Mouse (Mus musculus): ENCODE measurements at regions not wholly inside any gene's neighbourhood (a gene's known extent, or its start where the extent isn't known, plus 50 kb on each side); places are given as distances from the start of the nearest gene placed in this dataset.
A peak's percentile ranks its signal among the peaks of the same experiment; 100 is the strongest.

GRCm38 (mm10) chr7:145105831-145106493, 102.0 kb downstream of the 1810010D01Rik start:
- DNase-seq (ENCODE audit: low spot score in 2 of 2), result no peak

- no peak for DNase-seq (ENCODE audit: low spot score in 2 of 2)
These were observed 105.2 kb downstream of the 1810010D01Rik start for GRCm38 (mm10) chr7:145102692-145103091.

GRCm38 (mm10) chr7:145102216-145102615, 105.7 kb downstream of the 1810010D01Rik start:
- DNase-seq (ENCODE audit: low spot score in 2 of 2), result peak; percentile 75 to 85

GRCm38 (mm10) chr7:145098335-145098734, 109.6 kb downstream of the 1810010D01Rik start:
- DNase-seq (ENCODE audit: low spot score in 2 of 2), result no peak

GRCm38 (mm10) chr7:145094134-145094526, 113.8 kb downstream of the 1810010D01Rik start:
- DNase-seq (ENCODE audit: low spot score in 2 of 2), result no peak

- DNase-seq (ENCODE audit: low spot score in 2 of 2), result peak; percentile 74 to 80
These were observed 114.3 kb downstream of the 1810010D01Rik start for GRCm38 (mm10) chr7:145093417-145094133.

- no peak for DNase-seq (ENCODE audit: low spot score in 2 of 2)
These were observed 115.3 kb downstream of the 1810010D01Rik start for GRCm38 (mm10) chr7:145092392-145093176.

GRCm38 (mm10) chr7:145090849-145091248, 117.1 kb downstream of the 1810010D01Rik start:
- DNase-seq (ENCODE audit: low spot score in 2 of 2), result no peak

- DNase-seq (ENCODE audit: low spot score in 2 of 2), result no peak
These were observed 118.6 kb downstream of the 1810010D01Rik start for GRCm38 (mm10) chr7:145089315-145089721.

- DNase-seq (ENCODE audit: low spot score in 2 of 2), result no peak
These were observed 119.3 kb downstream of the 1810010D01Rik start for GRCm38 (mm10) chr7:145088655-145089054.

- no peak for DNase-seq (ENCODE audit: low spot score in 2 of 2)
These were observed 120.1 kb downstream of the 1810010D01Rik start for GRCm38 (mm10) chr7:145087790-145088189.

- no peak for DNase-seq (ENCODE audit: low spot score in 2 of 2)
These were observed 124.8 kb downstream of the 1810010D01Rik start for GRCm38 (mm10) chr7:145082917-145083752.

- no peak for DNase-seq (ENCODE audit: low spot score in 2 of 2)
These were observed 132.5 kb upstream of the Ccnd1 start for GRCm38 (mm10) chr7:145071996-145072790.

GRCm38 (mm10) chr7:145071533-145071932, 131.8 kb upstream of the Ccnd1 start:
- DNase-seq (ENCODE audit: low spot score in 2 of 2), result no peak

GRCm38 (mm10) chr7:145067366-145067765, 127.6 kb upstream of the Ccnd1 start:
- no peak for DNase-seq (ENCODE audit: low spot score in 2 of 2)

GRCm38 (mm10) chr7:145056320-145056719, 116.6 kb upstream of the Ccnd1 start:
- DNase-seq (ENCODE audit: low spot score in 2 of 2), result peak; percentile 29 to 32

- no peak for DNase-seq (ENCODE audit: low spot score in 2 of 2)
These were observed 111.9 kb upstream of the Ccnd1 start for GRCm38 (mm10) chr7:145051616-145052015.

GRCm38 (mm10) chr7:145050729-145051128, 111.0 kb upstream of the Ccnd1 start:
- DNase-seq (ENCODE audit: low spot score in 2 of 2), result no peak

- no peak for DNase-seq (ENCODE audit: low spot score in 2 of 2)
These were observed 108.8 kb upstream of the Ccnd1 start for GRCm38 (mm10) chr7:145048481-145048877.

- peak; percentile 32 to 43 for DNase-seq (ENCODE audit: low spot score in 2 of 2)
These were observed 108.2 kb upstream of the Ccnd1 start for GRCm38 (mm10) chr7:145047771-145048480.

All from right cerebral cortex, postnatal 10 days (tissue).